Mouse (Mus musculus): ENCODE data around the gene Gpr141. TPM values are rescaled to one million over a fixed set of nuclear protein-coding genes. Genes with fewer than 3 reads are reported as not detected.

Gpr141 gene
- polyA plus RNA-seq (2012; rRNA removed) = 0.03 and 0.11 TPM in 2 replicates

GRCm38 (mm10) chr13:19824071-19824470, at the start of gene Gpr141:
TSS of gene Gpr141 (minus strand) at chr13:19824257.
- TF ChIP-seq CTCF (IDR thresholded peaks at IDR 0.05; ENCODE audit: borderline replicate concordance, extremely low read depth, insufficient read depth, insufficient read length) (no peak), POLR2A (IDR thresholded peaks at IDR 0.05; ENCODE audit: borderline replicate concordance, extremely low read depth, insufficient read depth, insufficient read length, poor library complexity, severe bottlenecking) (no peak)
- no peak for DNase-seq (ENCODE audit: low read depth)

GRCm38 (mm10) chr13:19864241-19864640, 40.2 kb upstream of the Gpr141 start:
- no peak for DNase-seq (ENCODE audit: low read depth)
- TF ChIP-seq CTCF (IDR thresholded peaks at IDR 0.05; ENCODE audit: borderline replicate concordance, extremely low read depth, insufficient read depth, insufficient read length) = no peak
- TF ChIP-seq POLR2A (IDR thresholded peaks at IDR 0.05; ENCODE audit: borderline replicate concordance, extremely low read depth, insufficient read depth, insufficient read length, poor library complexity, severe bottlenecking) = no peak

GRCm38 (mm10) chr13:19854629-19855333, 30.7 kb upstream of the Gpr141 start:
- DNase-seq (ENCODE audit: low read depth) = no peak
- TF ChIP-seq CTCF (IDR thresholded peaks at IDR 0.05; ENCODE audit: borderline replicate concordance, extremely low read depth, insufficient read depth, insufficient read length) (no peak), POLR2A (IDR thresholded peaks at IDR 0.05; ENCODE audit: borderline replicate concordance, extremely low read depth, insufficient read depth, insufficient read length, poor library complexity, severe bottlenecking) (no peak)

- DNase-seq (ENCODE audit: low read depth) = no peak
- TF ChIP-seq CTCF (IDR thresholded peaks at IDR 0.05; ENCODE audit: borderline replicate concordance, extremely low read depth, insufficient read depth, insufficient read length) (no peak), POLR2A (IDR thresholded peaks at IDR 0.05; ENCODE audit: borderline replicate concordance, extremely low read depth, insufficient read depth, insufficient read length, poor library complexity, severe bottlenecking) (no peak)
Measured at GRCm38 (mm10) chr13:19854049-19854448, 30.0 kb upstream of the Gpr141 start.

- TF ChIP-seq CTCF (IDR thresholded peaks at IDR 0.05; ENCODE audit: borderline replicate concordance, extremely low read depth, insufficient read depth, insufficient read length) (no peak), POLR2A (IDR thresholded peaks at IDR 0.05; ENCODE audit: borderline replicate concordance, extremely low read depth, insufficient read depth, insufficient read length, poor library complexity, severe bottlenecking) (no peak)
- no peak for DNase-seq (ENCODE audit: low read depth)
Measured at GRCm38 (mm10) chr13:19843448-19843847, 19.4 kb upstream of the Gpr141 start.

GRCm38 (mm10) chr13:19842707-19843106, 18.6 kb upstream of the Gpr141 start:
- TF ChIP-seq POLR2A (IDR thresholded peaks at IDR 0.05; ENCODE audit: borderline replicate concordance, extremely low read depth, insufficient read depth, insufficient read length, poor library complexity, severe bottlenecking) (no peak), CTCF (IDR thresholded peaks at IDR 0.05; ENCODE audit: borderline replicate concordance, extremely low read depth, insufficient read depth, insufficient read length) (no peak)
- no peak for DNase-seq (ENCODE audit: low read depth)

- TF ChIP-seq CTCF (IDR thresholded peaks at IDR 0.05; ENCODE audit: borderline replicate concordance, extremely low read depth, insufficient read depth, insufficient read length) (no peak), POLR2A (IDR thresholded peaks at IDR 0.05; ENCODE audit: borderline replicate concordance, extremely low read depth, insufficient read depth, insufficient read length, poor library complexity, severe bottlenecking) (no peak)
- no peak for DNase-seq (ENCODE audit: low read depth)
Measured at GRCm38 (mm10) chr13:19841615-19842014, 17.6 kb upstream of the Gpr141 start.

- TF ChIP-seq POLR2A (IDR thresholded peaks at IDR 0.05; ENCODE audit: borderline replicate concordance, extremely low read depth, insufficient read depth, insufficient read length, poor library complexity, severe bottlenecking) (no peak), CTCF (IDR thresholded peaks at IDR 0.05; ENCODE audit: borderline replicate concordance, extremely low read depth, insufficient read depth, insufficient read length) (no peak)
- DNase-seq (ENCODE audit: low read depth) = no peak
Measured at GRCm38 (mm10) chr13:19840206-19840605, 16.1 kb upstream of the Gpr141 start.

GRCm38 (mm10) chr13:19830560-19830959, 6.5 kb upstream of the Gpr141 start:
- no peak for DNase-seq (ENCODE audit: low read depth)
- TF ChIP-seq CTCF (IDR thresholded peaks at IDR 0.05; ENCODE audit: borderline replicate concordance, extremely low read depth, insufficient read depth, insufficient read length) (no peak), POLR2A (IDR thresholded peaks at IDR 0.05; ENCODE audit: borderline replicate concordance, extremely low read depth, insufficient read depth, insufficient read length, poor library complexity, severe bottlenecking) (no peak)

- TF ChIP-seq CTCF (IDR thresholded peaks at IDR 0.05; ENCODE audit: borderline replicate concordance, extremely low read depth, insufficient read depth, insufficient read length) = no peak
- TF ChIP-seq POLR2A (IDR thresholded peaks at IDR 0.05; ENCODE audit: borderline replicate concordance, extremely low read depth, insufficient read depth, insufficient read length, poor library complexity, severe bottlenecking) = no peak
- no peak for DNase-seq (ENCODE audit: low read depth)
Measured at GRCm38 (mm10) chr13:19828095-19828494, 4.0 kb upstream of the Gpr141 start.

GRCm38 (mm10) chr13:19821639-19822038, 2.4 kb downstream of the Gpr141 start:
- TF ChIP-seq POLR2A (IDR thresholded peaks at IDR 0.05; ENCODE audit: borderline replicate concordance, extremely low read depth, insufficient read depth, insufficient read length, poor library complexity, severe bottlenecking) (no peak), CTCF (IDR thresholded peaks at IDR 0.05; ENCODE audit: borderline replicate concordance, extremely low read depth, insufficient read depth, insufficient read length) (no peak)
- DNase-seq (ENCODE audit: low read depth) = no peak

GRCm38 (mm10) chr13:19819926-19820325, 4.1 kb downstream of the Gpr141 start:
- TF ChIP-seq CTCF (IDR thresholded peaks at IDR 0.05; ENCODE audit: borderline replicate concordance, extremely low read depth, insufficient read depth, insufficient read length) (no peak), POLR2A (IDR thresholded peaks at IDR 0.05; ENCODE audit: borderline replicate concordance, extremely low read depth, insufficient read depth, insufficient read length, poor library complexity, severe bottlenecking) (no peak)

More at GRCm38 (mm10) chr13:19819926-19820325, 4.1 kb downstream of the Gpr141 start:
- DNase-seq (ENCODE audit: low read depth) = no peak

Measured in brain, embryonic 14.5 days (tissue).